Mouse (Mus musculus) heart, postnatal 0 days (tissue): ENCODE data around the gene Gm20518. TPM values are rescaled to one million over a fixed set of nuclear protein-coding genes. Genes with fewer than 3 reads are reported as not detected.

Experiments used
- ATAC-seq: fragments of 200-750 bp; cut with Nextera tagmentation; 2 replicates; pipeline ENCODE4 v1.8.0; 2017; ENCODE audit warnings: low read depth, moderate number of reproducible peaks, moderate library complexity; ENCODE audit not compliant: insufficient read depth
- DNase-seq: peaks from one replicate; pipeline ENCODE4 v3.0.0-alpha.2; 2016; ENCODE audit warnings: low spot score
- H3K27ac ChIP-seq: fragments of 300-500 bp; sonication (generic); 2 replicates; pipeline ENCODE4 v1.5.1; 2014; ENCODE audit warnings: low read depth, mild to moderate bottlenecking
- H3K27me3 ChIP-seq: fragments of 300-500 bp; sonication (generic); 2 replicates; pipeline ENCODE4 v1.6.1; 2014; ENCODE audit warnings: low read length, mixed read lengths; ENCODE audit not compliant: control insufficient read depth, insufficient read depth
- H3K36me3 ChIP-seq: fragments of 300-500 bp; sonication (generic); replicated peaks from 2 replicates; pipeline ENCODE4 v1.6.1; 2014; ENCODE audit warnings: low read length, mixed read lengths; ENCODE audit not compliant: control insufficient read depth, insufficient read depth
- H3K4me1 ChIP-seq: fragments of 300-500 bp; sonication (generic); 2 replicates; pipeline ENCODE4 v1.6.1; 2014; ENCODE audit warnings: antibody characterized with exemption; ENCODE audit not compliant: control insufficient read depth, insufficient read depth
- H3K4me2 ChIP-seq: fragments of 300-500 bp; sonication (generic); 2 replicates; pipeline ENCODE4 v1.6.1; 2014; ENCODE audit warnings: low read depth, mild to moderate bottlenecking, low read length, moderate library complexity
- H3K4me3 ChIP-seq: fragments of 300-500 bp; sonication (generic); 2 replicates; pipeline ENCODE4 v1.5.1; 2014; ENCODE audit warnings: low read depth, low read length
- H3K9ac ChIP-seq: fragments of 300-500 bp; sonication (generic); replicated peaks from 2 replicates; pipeline ENCODE4 v1.6.1; 2014; ENCODE audit warnings: low read depth, low read length, mixed read lengths
- H3K9me3 ChIP-seq: fragments of 300-500 bp; sonication (generic); replicated peaks from 2 replicates; pipeline ENCODE4 v1.6.1; 2016; ENCODE audit warnings: low read length; ENCODE audit not compliant: control insufficient read depth
- CTCF ChIP-seq: IDR thresholded peaks from 2 replicates; pipeline ENCODE4 v1.5.1; 2016; ENCODE audit warnings: antibody characterized with exemption, control low read depth, low read depth
- EP300 ChIP-seq: IDR thresholded peaks from 2 replicates; pipeline ENCODE4 v1.6.1; 2016; ENCODE audit warnings: antibody characterized with exemption, low read depth
- WGBS: fragments of 180-500 bp; shearing (Covaris S2); extraction: QIAGEN DNeasy Blood & Tissue Kit; methylation state at CpG from one replicate; pipeline ENCODE4 v1.1.7; 2014; 5-methylcytosine and 5-hydroxymethylcytosine counted together
- polyA plus RNA-seq: library from polyadenylated mRNA; unstranded; fragments of >200 nt; fragmentation: Nextera tagmentation; extraction: Ambion mirVana; gene quantifications from 2 replicates; pipeline ENCODE4 v1.2.1, GENCODE M21; 2015
- total RNA-seq: library from RNA; depleted of rRNA; stranded (reverse); fragments of >200 nt; gene quantifications from 2 replicates; pipeline ENCODE4 v1.2.3, GENCODE M21; 2014; ENCODE audit warnings: low replicate concordance

The Gm20518 gene
- total and polyA plus RNA-seq, 2 experiments from 2014 or later: 0.05 TPM; not detected in 1

GRCm38 (mm10) chr16:17928087-17928580, 36.7 kb upstream of the Gm20518 start, which contains the start of gene Slc25a1:
Gene Slc25a1 (minus strand): TSS chr16:17928219.
- Histone ChIP-seq H3K36me3 (0 out of 2 replicates have a peak, but pooled peaks cover 3% of the 10 kb centered on the region), H3K9me3 (no peaks in the 10 kb centered on the region), H3K4me3 (peak within 1 kb of the TSS; percentile 87), H3K27me3 (no peaks in the 10 kb centered on the region), H3K4me1 (no peaks in the 10 kb centered on the region), H3K9ac (peak within 1 kb of the TSS; percentile 85), H3K27ac (peak within 1 kb of the TSS; percentile 76), H3K4me2 (peak within 1 kb of the TSS; percentile 98)
- peak; percentile 20 for DNase-seq
- under 1% methylated on average over 47 of the region's 47 CpGs for WGBS
- TF ChIP-seq EP300: no peak
- no peak for TF ChIP-seq CTCF
- ATAC-seq: peak; percentile 55

- peak overlapping the region; percentile 98 for H3K4me2 ChIP-seq
- DNase-seq: peak; percentile 10
- H3K4me1 ChIP-seq: peaks cover 4% of the 10 kb centered on the region; the same call in 1 of the 2 replicates
- TF ChIP-seq CTCF (no peak), EP300 (no peak)
- peak overlapping the region; percentile 76 for H3K27ac ChIP-seq
- 1% methylated on average over 60 of the region's 72 CpGs for WGBS
- peak overlapping the region; percentile 85 for H3K9ac ChIP-seq
- peak overlapping the region; percentile 87 for H3K4me3 ChIP-seq
- ATAC-seq: peak; percentile 13
- no peaks in the 10 kb centered on the region for H3K27me3 ChIP-seq
- H3K36me3 ChIP-seq: 0 out of 2 replicates have a peak, but pooled peaks cover 3% of the 10 kb centered on the region
- no peaks in the 10 kb centered on the region for H3K9me3 ChIP-seq
Measured at GRCm38 (mm10) chr16:17927351-17928082, 36.0 kb upstream of the Gm20518 start.

GRCm38 (mm10) chr16:17922163-17922538, 30.7 kb upstream of the Gm20518 start:
- Histone ChIP-seq H3K4me1 (peaks cover 13% of the 10 kb centered on the region; the same call in 1 of the 2 replicates), H3K9me3 (no peaks in the 10 kb centered on the region), H3K36me3 (0 out of 2 replicates have a peak, but pooled peaks cover 3% of the 10 kb centered on the region), H3K4me2 (peak overlapping the region; percentile 97), H3K27me3 (peaks cover 12% of the 10 kb centered on the region), H3K27ac (peak overlapping the region; percentile 82), H3K4me3 (peak overlapping the region; percentile 66), H3K9ac (peak overlapping the region; percentile 82)
- DNase-seq (peak; percentile 21), ATAC-seq (no peak; the same call in 1 of the 2 replicates)
- TF ChIP-seq CTCF (no peak), EP300 (no peak; the same call in 1 of the 2 replicates)
- WGBS: under 1% methylated on average over 14 of the region's 14 CpGs

- Histone ChIP-seq H3K4me2 (peak overlapping the region; percentile 97), H3K27me3 (peaks cover 18% of the 10 kb centered on the region), H3K36me3 (0 out of 2 replicates have a peak, but pooled peaks cover 3% of the 10 kb centered on the region), H3K4me1 (peaks cover 13% of the 10 kb centered on the region; the same call in 1 of the 2 replicates), H3K4me3 (peak overlapping the region; percentile 66), H3K9ac (peak overlapping the region; percentile 82), H3K27ac (peak overlapping the region; percentile 82), H3K9me3 (no peaks in the 10 kb centered on the region)
- peak; percentile 98 for ATAC-seq
- TF ChIP-seq EP300 (no peak; the same call in 1 of the 2 replicates), CTCF (peak; percentile 50)
- WGBS: 2% methylated on average over 47 of the region's 47 CpGs
- DNase-seq: peak; percentile 98
Measured at GRCm38 (mm10) chr16:17921325-17922162, 30.1 kb upstream of the Gm20518 start.

GRCm38 (mm10) chr16:17920586-17920985, 29.1 kb upstream of the Gm20518 start:
- Histone ChIP-seq H3K36me3 (0 out of 2 replicates have a peak, but pooled peaks cover 2% of the 10 kb centered on the region), H3K4me3 (no peak overlapping the region), H3K4me1 (peaks cover 13% of the 10 kb centered on the region; the same call in 1 of the 2 replicates), H3K27ac (no peak overlapping the region), H3K9me3 (no peaks in the 10 kb centered on the region), H3K9ac (0 out of 2 replicates have a peak overlapping the region, but pooled peaks have one; percentile 40), H3K27me3 (peaks cover 28% of the 10 kb centered on the region), H3K4me2 (peak overlapping the region; percentile 97)
- no peak for ATAC-seq
- no peak for DNase-seq
- TF ChIP-seq CTCF: no peak
- TF ChIP-seq EP300: no peak
- 11% methylated on average over 20 of the region's 20 CpGs for WGBS
